Mouse (Mus musculus): ENCODE results near the gene Itprip. TPM values are rescaled to one million over a fixed set of nuclear protein-coding genes. Genes with fewer than 3 reads are reported as not detected.

Itprip gene
- polyA plus RNA-seq, 1 experiment from 2014 or later: 20.0 TPM

DNA sequence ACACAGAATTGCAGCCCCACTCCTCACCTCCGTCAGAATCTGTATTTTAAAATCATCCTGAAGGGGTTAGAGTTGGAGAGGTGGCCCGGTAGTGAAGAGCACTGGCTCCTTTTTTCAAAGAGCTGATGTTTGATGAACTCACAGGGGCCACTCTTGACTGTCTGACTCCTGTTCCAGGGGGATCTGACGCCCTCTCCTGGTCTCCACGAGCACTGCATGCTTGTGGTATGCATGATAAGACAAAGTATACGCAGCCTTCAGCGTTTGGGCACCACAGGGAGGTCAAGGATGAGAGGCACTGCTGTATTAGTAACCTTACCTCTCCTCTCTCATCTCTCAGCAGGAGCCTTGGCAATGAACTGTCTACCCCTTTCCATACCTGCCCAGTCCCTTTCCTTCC, 19.1 kb downstream of the Itprip start:
- Histone ChIP-seq H3K4me2 (replicated peaks) (no peak overlapping the region), H3K9ac (no peak overlapping the region), H3K27ac (no peak overlapping the region), H3K9me3 (no peaks in the 10 kb centered on the region), H3K27me3 (no peaks in the 10 kb centered on the region), H3K36me3 (peaks cover 32% of the 10 kb centered on the region), H3K4me1 (peaks cover 25% of the 10 kb centered on the region), H3K4me3 (no peak overlapping the region)
- ATAC-seq (ENCODE audit: insufficient number of reproducible peaks, insufficient read depth, low FRiP score, low TSS enrichment): no peak
- WGBS: 67% methylated on average over 6 of the region's 6 CpGs

DNA sequence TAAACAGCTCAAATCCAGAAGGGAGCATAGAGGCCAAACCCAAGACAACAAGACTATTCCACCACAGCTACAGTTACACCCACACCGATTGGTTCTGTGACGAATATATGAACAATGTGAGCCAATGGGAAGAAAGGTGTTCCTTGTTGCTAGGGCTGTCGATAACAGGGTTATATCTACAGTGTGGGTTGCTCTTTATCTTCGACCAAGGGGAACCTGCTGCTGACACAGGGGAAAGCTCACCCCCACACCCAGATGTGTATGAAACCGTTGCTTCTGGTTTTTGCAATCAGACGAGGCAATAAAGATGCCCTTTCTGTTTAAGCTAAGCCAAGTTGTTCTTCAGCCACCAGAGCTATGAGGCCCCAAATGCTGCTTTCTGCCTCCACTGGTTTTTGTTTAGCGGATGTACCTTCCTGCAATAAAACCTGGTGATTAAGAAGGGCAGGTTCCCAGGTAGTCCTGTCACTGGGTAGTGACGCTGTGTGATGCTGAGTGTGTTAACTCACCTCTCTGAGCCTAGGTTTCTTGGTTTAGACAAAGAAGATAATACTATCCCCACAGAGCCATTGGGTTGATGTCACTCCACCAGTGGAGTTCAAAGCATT, 20.5 kb downstream of the Itprip start:
- peaks cover 38% of the 10 kb centered on the region for H3K36me3 ChIP-seq
- no peak for ATAC-seq (ENCODE audit: insufficient number of reproducible peaks, insufficient read depth, low FRiP score, low TSS enrichment)

DNA sequence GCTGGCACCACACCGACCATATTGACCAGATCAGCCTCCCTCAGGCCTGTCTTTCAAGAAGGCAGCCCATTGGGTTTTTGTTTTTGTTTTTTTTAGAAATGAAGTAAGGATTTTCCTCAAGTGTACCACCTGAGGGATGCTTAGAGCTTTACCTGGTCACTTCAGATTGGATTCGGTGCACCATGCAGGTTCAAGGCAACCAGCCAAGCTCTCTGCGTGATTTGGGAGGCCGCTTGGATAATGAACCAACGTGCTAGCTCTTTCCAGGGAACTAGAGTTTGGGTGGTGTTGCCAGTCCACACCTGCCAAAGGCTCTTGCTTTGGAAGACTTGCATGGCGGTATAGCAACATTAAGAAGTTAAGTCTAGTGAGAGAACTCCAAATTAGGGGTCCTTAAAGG, 26.0 kb downstream of the Itprip start:
- peaks cover 42% of the 10 kb centered on the region for H3K36me3 ChIP-seq
- H3K4me2 ChIP-seq (replicated peaks): no peak overlapping the region
- ATAC-seq (ENCODE audit: insufficient number of reproducible peaks, insufficient read depth, low FRiP score, low TSS enrichment): no peak
- H3K27me3 ChIP-seq: no peaks in the 10 kb centered on the region
- H3K4me1 ChIP-seq: peaks cover 3% of the 10 kb centered on the region; the same call in 1 of the 2 replicates
- no peaks in the 10 kb centered on the region for H3K9me3 ChIP-seq
- H3K27ac ChIP-seq: no peak overlapping the region
- H3K9ac ChIP-seq: no peak overlapping the region
- H3K4me3 ChIP-seq: no peak overlapping the region
- 90% methylated on average over 6 of the region's 6 CpGs for WGBS

More for the DNA sequence above, 20.5 kb downstream of the Itprip start:
- 87% methylated on average over 8 of the region's 8 CpGs for WGBS
- H3K4me2 ChIP-seq (replicated peaks): no peak overlapping the region
- no peaks in the 10 kb centered on the region for H3K27me3 ChIP-seq
- H3K9me3 ChIP-seq: no peaks in the 10 kb centered on the region
- no peak overlapping the region for H3K27ac ChIP-seq
- H3K9ac ChIP-seq: no peak overlapping the region
- H3K4me3 ChIP-seq: no peak overlapping the region
- peaks cover 22% of the 10 kb centered on the region for H3K4me1 ChIP-seq

DNA sequence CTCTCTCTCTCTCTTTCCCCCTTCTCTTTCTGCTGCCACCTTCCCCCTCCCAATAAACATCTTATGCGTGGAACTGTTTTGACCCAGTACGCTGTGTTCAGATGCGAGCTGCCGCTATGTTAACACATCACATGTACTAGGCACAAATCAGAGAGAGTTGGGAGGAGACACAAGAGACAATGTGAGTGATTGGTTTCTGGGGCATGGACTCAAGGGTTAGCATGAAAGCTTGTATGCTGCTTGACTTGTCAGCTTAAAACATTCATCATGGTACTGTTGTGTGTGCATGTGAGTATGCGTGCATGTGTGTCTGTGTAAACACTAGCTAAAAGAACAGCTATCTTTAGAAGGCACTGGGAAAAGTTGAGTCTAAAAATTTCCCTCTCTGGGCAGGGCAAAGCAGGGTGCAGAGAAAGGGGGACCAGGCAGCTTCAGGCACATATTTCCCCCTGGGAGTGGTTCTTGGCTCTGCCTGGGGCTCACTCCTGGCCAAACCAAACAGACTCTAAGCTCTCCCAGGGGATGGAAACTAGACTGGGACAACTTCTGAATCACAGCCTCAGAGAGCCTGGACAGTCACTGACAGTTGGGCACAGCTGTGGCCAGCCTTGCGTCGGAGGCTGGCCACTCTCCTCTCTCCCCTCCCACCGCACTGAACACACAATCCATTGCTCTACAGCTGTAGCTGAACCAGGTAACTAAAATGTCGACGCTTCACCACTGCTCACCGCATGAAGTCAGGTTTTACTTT, 27.4 kb downstream of the Itprip start:
- Histone ChIP-seq H3K9ac (no peak overlapping the region), H3K4me1 (peaks cover 3% of the 10 kb centered on the region; the same call in 1 of the 2 replicates), H3K4me3 (no peak overlapping the region), H3K27me3 (no peaks in the 10 kb centered on the region), H3K9me3 (no peaks in the 10 kb centered on the region), H3K27ac (no peak overlapping the region), H3K36me3 (peaks cover 29% of the 10 kb centered on the region), H3K4me2 (replicated peaks) (no peak overlapping the region)
- 79% methylated on average over 11 of the region's 11 CpGs for WGBS
- no peak for ATAC-seq (ENCODE audit: insufficient number of reproducible peaks, insufficient read depth, low FRiP score, low TSS enrichment)

DNA sequence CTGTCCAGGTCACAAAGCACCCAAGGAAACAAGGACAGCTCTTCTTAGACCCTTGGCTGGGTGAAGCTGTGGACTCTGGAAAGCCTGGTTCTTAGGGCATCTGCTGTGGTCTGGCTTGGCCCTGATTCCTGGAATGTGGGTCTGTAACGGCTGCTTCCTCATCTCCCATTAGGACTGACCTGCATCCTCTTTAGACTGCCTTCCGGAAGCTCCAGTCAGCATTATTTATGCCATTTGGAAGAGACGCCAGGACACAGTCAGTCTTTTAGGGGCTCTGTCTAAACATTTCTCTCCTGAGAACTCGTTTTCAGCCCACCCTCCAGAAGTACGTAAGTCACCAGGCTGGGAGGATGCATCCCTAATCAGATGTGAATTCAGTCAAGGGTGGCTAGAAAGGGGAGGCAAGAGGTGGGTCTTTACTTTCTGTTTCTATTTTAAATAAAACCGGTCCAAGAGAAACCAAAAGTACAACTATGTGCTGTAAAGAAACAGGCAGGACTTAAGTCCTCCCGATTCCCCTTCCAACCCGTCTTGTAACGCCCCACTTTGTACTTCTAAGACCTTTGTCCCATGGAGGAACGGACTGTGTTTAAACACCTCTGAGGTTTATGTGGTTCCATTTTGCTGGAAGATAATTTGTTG, 28.5 kb downstream of the Itprip start:
- Histone ChIP-seq H3K27me3 (no peaks in the 10 kb centered on the region), H3K4me1 (peaks cover 3% of the 10 kb centered on the region; the same call in 1 of the 2 replicates), H3K9ac (no peak overlapping the region), H3K36me3 (peaks cover 18% of the 10 kb centered on the region), H3K4me2 (replicated peaks) (no peak overlapping the region), H3K9me3 (no peaks in the 10 kb centered on the region), H3K27ac (no peak overlapping the region), H3K4me3 (no peak overlapping the region)
- 70% methylated on average over 10 of the region's 10 CpGs for WGBS
- no peak for ATAC-seq (ENCODE audit: insufficient number of reproducible peaks, insufficient read depth, low FRiP score, low TSS enrichment)

DNA sequence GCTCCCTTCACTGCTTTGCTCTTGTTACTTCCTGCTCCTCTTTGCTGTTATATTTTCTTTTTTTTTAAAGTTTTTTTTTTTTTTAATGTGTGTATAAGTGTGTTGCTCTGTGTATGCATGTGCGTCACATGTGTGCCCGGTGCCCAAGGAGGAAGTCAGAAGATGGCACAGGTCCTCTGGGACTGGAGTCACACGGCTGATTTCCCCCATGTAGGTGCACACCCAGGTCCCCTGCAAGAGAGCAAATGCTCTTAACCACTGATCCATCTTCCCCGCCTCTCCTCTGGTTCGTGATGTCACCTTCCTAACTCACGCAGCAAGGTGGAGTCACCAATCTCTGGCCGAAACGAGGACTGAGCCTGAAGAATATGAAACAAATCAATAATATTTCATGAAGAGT, 31.1 kb downstream of the Itprip start:
- Histone ChIP-seq H3K4me1 (peaks cover 4% of the 10 kb centered on the region; the same call in 1 of the 2 replicates), H3K4me2 (replicated peaks) (no peak overlapping the region), H3K27ac (no peak overlapping the region), H3K27me3 (no peaks in the 10 kb centered on the region), H3K36me3 (0 out of 2 replicates have a peak, but pooled peaks cover under 1% of the 10 kb centered on the region), H3K9ac (no peak overlapping the region), H3K4me3 (no peak overlapping the region), H3K9me3 (no peaks in the 10 kb centered on the region)
- 93% methylated on average over 8 of the region's 8 CpGs for WGBS
- ATAC-seq (ENCODE audit: insufficient number of reproducible peaks, insufficient read depth, low FRiP score, low TSS enrichment): no peak

DNA sequence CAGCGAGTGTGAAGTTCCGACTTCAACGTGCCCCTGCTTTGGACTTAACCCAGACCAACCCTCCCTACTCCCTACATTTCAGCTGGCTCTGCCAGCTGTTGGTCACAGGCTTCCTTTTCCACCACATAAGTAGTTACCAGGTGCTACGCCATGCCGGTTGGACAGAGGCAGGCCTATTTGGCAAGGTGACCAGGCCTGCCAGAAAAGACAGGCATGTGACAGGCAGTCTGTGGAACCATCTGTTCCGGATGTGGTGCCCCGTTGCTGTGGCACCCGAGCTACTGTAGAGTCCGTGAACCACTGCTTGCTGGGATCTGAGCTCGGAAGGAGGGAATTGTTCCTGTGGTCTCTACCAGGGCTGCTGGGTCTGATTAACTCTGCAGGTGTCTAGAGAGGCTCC, 31.7 kb downstream of the Itprip start:
- Histone ChIP-seq H3K4me1 (peaks cover 8% of the 10 kb centered on the region; the same call in 1 of the 2 replicates), H3K9ac (no peak overlapping the region), H3K27ac (no peak overlapping the region), H3K36me3 (no peaks in the 10 kb centered on the region), H3K27me3 (no peaks in the 10 kb centered on the region), H3K4me2 (replicated peaks) (no peak overlapping the region), H3K9me3 (no peaks in the 10 kb centered on the region), H3K4me3 (no peak overlapping the region)
- no peak for ATAC-seq (ENCODE audit: insufficient number of reproducible peaks, insufficient read depth, low FRiP score, low TSS enrichment)
- 83% methylated on average over 10 of the region's 10 CpGs for WGBS

DNA sequence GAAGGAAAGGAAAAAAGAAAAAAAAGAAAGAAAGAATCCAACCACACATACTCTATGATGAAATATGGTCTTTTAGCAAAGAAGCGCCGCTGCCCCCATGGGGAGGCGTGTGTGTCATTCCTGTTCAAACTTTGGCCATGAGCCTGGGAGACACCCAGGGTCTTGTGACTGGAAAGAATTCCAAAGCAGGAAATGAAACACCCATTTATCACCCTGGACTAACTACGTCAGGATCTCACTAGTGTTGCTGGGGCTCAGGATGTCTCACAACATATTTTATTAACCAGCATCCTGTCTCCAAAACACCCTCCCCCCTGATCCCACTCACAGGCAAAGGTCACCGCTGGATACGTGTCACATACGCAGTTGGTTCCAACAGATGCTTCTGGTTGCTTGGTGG, 32.5 kb downstream of the Itprip start:
- H3K4me3 ChIP-seq: no peak overlapping the region
- no peaks in the 10 kb centered on the region for H3K9me3 ChIP-seq
- H3K4me2 ChIP-seq (replicated peaks): no peak overlapping the region
- no peak overlapping the region for H3K9ac ChIP-seq
- H3K4me1 ChIP-seq: peaks cover 8% of the 10 kb centered on the region; the same call in 1 of the 2 replicates
- ATAC-seq (ENCODE audit: insufficient number of reproducible peaks, insufficient read depth, low FRiP score, low TSS enrichment): no peak
- no peak overlapping the region for H3K27ac ChIP-seq
- no peaks in the 10 kb centered on the region for H3K27me3 ChIP-seq
- WGBS: 81% methylated on average over 7 of the region's 7 CpGs
- no peaks in the 10 kb centered on the region for H3K36me3 ChIP-seq

DNA sequence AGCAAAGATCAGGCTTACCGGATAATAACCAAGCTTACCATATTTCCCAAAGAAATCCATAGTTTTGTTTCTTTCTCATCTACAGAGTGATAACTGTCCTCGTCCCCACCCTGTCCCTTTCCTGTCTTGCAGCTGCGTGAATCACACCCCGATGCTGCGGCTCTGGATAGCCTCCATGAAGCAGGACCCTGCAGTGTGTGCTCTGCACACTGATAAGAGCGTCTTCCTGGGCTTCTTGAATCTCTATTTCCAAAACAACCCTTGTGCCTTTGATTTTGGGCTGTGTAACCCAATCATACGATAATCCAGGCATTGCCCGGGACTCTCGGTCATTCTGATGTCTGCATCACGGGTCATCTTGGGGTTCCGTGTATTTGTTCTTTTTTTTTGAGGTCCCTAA, 33.2 kb downstream of the Itprip start:
- Histone ChIP-seq H3K27me3 (no peaks in the 10 kb centered on the region), H3K4me3 (no peak overlapping the region), H3K4me1 (peaks cover 8% of the 10 kb centered on the region; the same call in 1 of the 2 replicates), H3K9ac (no peak overlapping the region), H3K36me3 (no peaks in the 10 kb centered on the region), H3K9me3 (no peaks in the 10 kb centered on the region), H3K27ac (no peak overlapping the region), H3K4me2 (replicated peaks) (no peak overlapping the region)
- 86% methylated on average over 11 of the region's 11 CpGs for WGBS
- ATAC-seq (ENCODE audit: insufficient number of reproducible peaks, insufficient read depth, low FRiP score, low TSS enrichment): no peak

DNA sequence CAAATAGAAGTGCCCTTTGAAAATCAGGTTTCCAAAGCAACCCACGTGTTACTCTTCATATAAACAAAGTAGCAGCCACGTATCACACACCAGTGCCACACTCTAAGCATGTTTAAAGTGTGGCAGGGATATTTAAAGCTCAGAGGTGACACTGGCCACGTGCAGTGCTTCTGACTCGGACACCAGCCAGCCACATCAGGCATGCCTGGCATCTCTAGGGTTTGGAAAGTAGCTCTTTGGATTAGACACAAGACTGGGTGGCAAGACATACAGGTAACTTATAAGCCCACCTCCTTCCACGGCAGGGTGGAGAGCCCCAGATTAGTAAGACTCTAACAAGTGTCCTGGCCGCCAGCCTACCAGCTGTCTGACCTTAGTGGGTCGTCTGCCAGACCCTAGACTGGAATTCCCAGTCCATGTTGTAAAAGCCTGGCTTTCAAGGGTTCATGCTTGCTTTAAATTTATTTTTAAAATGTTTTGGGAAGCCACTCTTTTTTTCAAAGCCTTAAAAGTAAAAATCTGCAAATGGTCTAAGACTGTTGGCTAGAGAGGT, 33.8 kb downstream of the Itprip start:
- Histone ChIP-seq H3K27me3 (no peaks in the 10 kb centered on the region), H3K27ac (no peak overlapping the region), H3K9me3 (no peaks in the 10 kb centered on the region), H3K4me1 (peaks cover 5% of the 10 kb centered on the region; the same call in 1 of the 2 replicates), H3K36me3 (no peaks in the 10 kb centered on the region), H3K9ac (no peak overlapping the region), H3K4me2 (replicated peaks) (no peak overlapping the region), H3K4me3 (no peak overlapping the region)
- ATAC-seq (ENCODE audit: insufficient number of reproducible peaks, insufficient read depth, low FRiP score, low TSS enrichment): no peak
- WGBS: 67% methylated on average over 7 of the region's 7 CpGs

DNA sequence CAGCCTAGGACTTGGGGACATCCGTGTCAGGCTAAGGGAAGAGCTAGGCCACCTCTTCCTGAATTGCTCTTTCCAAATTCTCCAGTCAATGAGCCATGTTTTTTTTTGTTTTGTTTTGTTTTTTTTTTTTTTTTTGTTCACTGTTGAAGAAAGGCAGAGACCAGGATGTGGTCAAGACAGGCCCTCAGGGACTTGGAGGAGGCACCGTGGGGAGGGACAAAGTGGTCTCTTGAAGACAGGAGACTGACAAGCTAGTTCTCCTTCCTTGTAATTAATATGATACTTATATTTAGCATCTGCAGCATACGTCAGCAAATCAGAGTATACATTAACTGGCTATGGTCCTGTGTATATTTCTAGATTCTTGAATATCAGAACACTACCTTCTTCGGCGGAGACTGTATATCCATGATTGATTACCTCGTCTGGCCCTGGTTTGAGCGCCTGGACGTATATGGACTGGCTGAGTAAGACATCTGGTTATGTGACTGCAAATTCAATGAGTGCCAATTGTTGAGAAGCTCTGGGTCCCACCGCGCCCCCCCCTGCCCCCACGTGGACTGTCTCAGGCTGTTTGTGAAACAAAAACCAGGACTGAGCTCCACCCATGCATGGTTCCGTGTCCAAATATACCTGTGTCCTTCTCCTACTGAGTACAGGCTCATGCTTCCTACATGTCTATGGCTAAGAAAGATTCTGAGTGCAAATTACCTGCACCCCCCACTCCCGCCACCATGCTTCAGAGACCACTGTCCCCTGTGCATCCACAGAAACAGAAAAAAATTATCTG, 34.6 kb downstream of the Itprip start:
- no peaks in the 10 kb centered on the region for H3K36me3 ChIP-seq
- H3K9ac ChIP-seq: no peak overlapping the region
- 71% methylated on average over 13 of the region's 13 CpGs for WGBS
- H3K4me3 ChIP-seq: no peak overlapping the region
- no peaks in the 10 kb centered on the region for H3K9me3 ChIP-seq
- ATAC-seq (ENCODE audit: insufficient number of reproducible peaks, insufficient read depth, low FRiP score, low TSS enrichment): no peak
- H3K27me3 ChIP-seq: no peaks in the 10 kb centered on the region
- H3K4me2 ChIP-seq (replicated peaks): no peak overlapping the region
- peaks cover 5% of the 10 kb centered on the region; the same call in 1 of the 2 replicates for H3K4me1 ChIP-seq
- H3K27ac ChIP-seq: no peak overlapping the region
